Mouse (Mus musculus): ENCODE measurements at regions not wholly inside any gene's neighbourhood (a gene's known extent, or its start where the extent isn't known, plus 50 kb on each side); places are given as distances from the start of the nearest gene placed in this dataset.

GRCm38 (mm10) chr8:95979223-95979622 is 90.9 kb upstream of the Got2 start:
- H3K4me2 ChIP-seq (replicated peaks): no peak overlapping the region
- H3K27me3 ChIP-seq: 0 out of 2 replicates have a peak, but pooled peaks cover 1% of the 10 kb centered on the region
- H3K27ac ChIP-seq (replicated peaks): no peak overlapping the region
- 0 out of 2 replicates have a peak, but pooled peaks cover 3% of the 10 kb centered on the region for H3K4me1 ChIP-seq
- no peak for ATAC-seq (ENCODE audit: insufficient number of reproducible peaks, low FRiP score, low TSS enrichment, low read depth)
- no peak overlapping the region for H3K4me3 ChIP-seq (replicated peaks)
- H3K9me3 ChIP-seq (replicated peaks): no peaks in the 10 kb centered on the region
- WGBS: 47% methylated on average over 6 of the region's 6 CpGs
- H3K36me3 ChIP-seq: no peaks in the 10 kb centered on the region
- no peak overlapping the region for H3K9ac ChIP-seq

DNA sequence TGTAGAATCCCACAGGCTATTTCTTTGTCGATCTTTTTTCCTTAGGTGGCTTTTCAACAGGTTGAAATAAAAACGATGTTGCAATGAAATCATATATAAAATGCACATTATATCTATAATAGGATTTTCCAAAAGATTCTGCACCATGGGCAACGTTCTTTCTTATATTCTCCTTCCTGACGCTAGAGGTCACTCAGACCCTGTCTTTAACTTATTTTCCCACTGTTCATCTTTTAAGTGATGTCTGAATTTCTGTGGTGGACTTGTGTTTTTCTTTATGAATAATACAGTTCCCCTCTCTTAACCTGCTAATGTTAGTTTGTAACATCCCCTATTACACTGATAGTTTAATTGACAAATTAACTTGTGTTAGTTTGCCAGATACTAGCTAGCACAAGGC is 86.5 kb upstream of the Got2 start:
- Histone ChIP-seq H3K4me3 (replicated peaks) (no peak overlapping the region), H3K27me3 (0 out of 2 replicates have a peak, but pooled peaks cover 5% of the 10 kb centered on the region), H3K36me3 (no peaks in the 10 kb centered on the region), H3K9ac (no peak overlapping the region), H3K4me1 (0 out of 2 replicates have a peak, but pooled peaks cover 7% of the 10 kb centered on the region), H3K27ac (replicated peaks) (no peak overlapping the region), H3K4me2 (replicated peaks) (no peak overlapping the region), H3K9me3 (replicated peaks) (no peaks in the 10 kb centered on the region)
- 12% methylated on average over 4 of the region's 4 CpGs for WGBS
- no peak for ATAC-seq (ENCODE audit: insufficient number of reproducible peaks, low FRiP score, low TSS enrichment, low read depth)

DNA sequence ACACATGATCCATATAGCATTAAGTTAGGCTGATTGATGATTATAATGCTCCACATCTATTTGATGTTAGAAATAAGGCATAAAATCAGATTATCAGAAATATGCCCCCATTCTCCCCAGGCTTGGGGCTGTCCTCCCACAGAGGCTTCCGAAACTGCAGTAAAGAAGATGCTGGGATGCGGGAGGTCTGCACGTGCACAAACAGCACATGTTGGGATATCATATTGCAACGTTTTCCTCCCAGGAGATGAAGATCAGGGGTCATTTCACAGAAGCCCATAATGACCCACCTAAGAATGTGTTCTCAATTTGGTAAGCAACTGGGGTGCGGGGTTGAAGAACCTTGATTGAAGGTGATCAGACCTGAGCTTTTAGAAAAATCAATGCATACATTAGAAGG is 85.9 kb upstream of the Got2 start:
- H3K4me2 ChIP-seq (replicated peaks): no peak overlapping the region
- 26% methylated on average over 5 of the region's 5 CpGs for WGBS
- H3K9ac ChIP-seq: no peak overlapping the region
- no peak overlapping the region for H3K4me3 ChIP-seq (replicated peaks)
- ATAC-seq (ENCODE audit: insufficient number of reproducible peaks, low FRiP score, low TSS enrichment, low read depth): no peak
- no peaks in the 10 kb centered on the region for H3K36me3 ChIP-seq
- no peak overlapping the region for H3K27ac ChIP-seq (replicated peaks)
- H3K27me3 ChIP-seq: 0 out of 2 replicates have a peak, but pooled peaks cover 5% of the 10 kb centered on the region
- 0 out of 2 replicates have a peak, but pooled peaks cover 7% of the 10 kb centered on the region for H3K4me1 ChIP-seq
- H3K9me3 ChIP-seq (replicated peaks): no peaks in the 10 kb centered on the region

DNA sequence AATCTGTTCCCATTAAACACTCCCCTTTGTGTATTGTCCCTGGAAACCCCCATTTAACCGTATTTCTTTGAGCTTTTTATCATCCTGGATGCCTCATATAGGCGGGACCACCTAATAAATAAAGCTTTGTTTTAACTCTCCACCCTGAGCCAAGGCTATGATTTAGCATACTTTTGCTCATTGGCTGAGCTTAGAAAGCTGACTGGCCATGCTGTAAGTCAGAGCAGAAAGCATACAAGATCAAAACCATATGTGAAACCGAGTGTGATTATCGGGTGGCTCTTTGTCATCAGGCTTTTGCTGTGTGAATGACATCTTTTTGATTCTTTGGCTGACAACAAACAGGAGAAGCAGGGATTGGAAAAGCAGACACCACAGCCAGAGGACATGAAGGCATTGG is 85.2 kb upstream of the Got2 start:
- no peak; the same call in 1 of the 2 replicates for ATAC-seq (ENCODE audit: insufficient number of reproducible peaks, low FRiP score, low TSS enrichment, low read depth)
- Histone ChIP-seq H3K4me3 (replicated peaks) (no peak overlapping the region), H3K27ac (replicated peaks) (no peak overlapping the region), H3K9me3 (replicated peaks) (no peaks in the 10 kb centered on the region), H3K4me2 (replicated peaks) (peak overlapping the region; percentile 28), H3K9ac (no peak overlapping the region), H3K36me3 (no peaks in the 10 kb centered on the region), H3K27me3 (0 out of 2 replicates have a peak, but pooled peaks cover 5% of the 10 kb centered on the region), H3K4me1 (0 out of 2 replicates have a peak, but pooled peaks cover 7% of the 10 kb centered on the region)
- 20% methylated on average over 4 of the region's 4 CpGs for WGBS

- 91% methylated on average over 6 of the region's 6 CpGs for WGBS
Measured at GRCm38 (mm10) chr8:95968828-95969227, 80.5 kb upstream of the Got2 start.

DNA sequence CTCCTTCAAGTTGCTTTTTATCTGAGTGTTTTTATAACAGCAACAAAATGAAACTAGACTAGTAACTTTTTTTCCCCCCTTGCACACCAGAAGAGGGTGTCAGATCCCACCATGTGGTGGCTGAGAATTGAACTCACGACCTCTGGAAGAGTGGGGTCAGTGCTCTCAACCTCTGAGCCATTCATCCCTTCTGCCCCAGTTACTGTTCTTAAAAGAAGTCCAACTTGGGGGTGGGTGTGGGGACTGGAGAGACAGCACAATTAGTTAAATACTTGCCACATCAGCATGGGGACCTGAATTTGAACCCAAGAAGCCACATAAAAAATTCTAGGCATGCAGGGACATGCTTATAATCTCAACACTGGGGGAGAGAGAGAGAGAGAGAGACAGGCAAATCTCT is 78.1 kb upstream of the Got2 start:
- WGBS: 41% methylated on average over 1 of the region's 1 CpGs
- H3K4me3 ChIP-seq (replicated peaks): no peak overlapping the region
- H3K9me3 ChIP-seq (replicated peaks): no peaks in the 10 kb centered on the region
- no peaks in the 10 kb centered on the region for H3K4me1 ChIP-seq
- H3K27me3 ChIP-seq: no peaks in the 10 kb centered on the region
- no peaks in the 10 kb centered on the region for H3K36me3 ChIP-seq
- no peak for ATAC-seq (ENCODE audit: insufficient number of reproducible peaks, low FRiP score, low TSS enrichment, low read depth)
- H3K27ac ChIP-seq (replicated peaks): no peak overlapping the region
- H3K9ac ChIP-seq: no peak overlapping the region
- H3K4me2 ChIP-seq (replicated peaks): no peak overlapping the region

More at GRCm38 (mm10) chr8:95968828-95969227, 80.5 kb upstream of the Got2 start:
- Histone ChIP-seq H3K36me3 (no peaks in the 10 kb centered on the region), H3K4me2 (replicated peaks) (no peak overlapping the region), H3K27ac (replicated peaks) (no peak overlapping the region), H3K4me3 (replicated peaks) (no peak overlapping the region), H3K27me3 (0 out of 2 replicates have a peak, but pooled peaks cover under 1% of the 10 kb centered on the region), H3K9me3 (replicated peaks) (no peaks in the 10 kb centered on the region), H3K9ac (no peak overlapping the region), H3K4me1 (no peaks in the 10 kb centered on the region)
- no peak for ATAC-seq (ENCODE audit: insufficient number of reproducible peaks, low FRiP score, low TSS enrichment, low read depth)

- no peaks in the 10 kb centered on the region for H3K9me3 ChIP-seq (replicated peaks)
- H3K36me3 ChIP-seq: no peaks in the 10 kb centered on the region
- no peak overlapping the region for H3K27ac ChIP-seq (replicated peaks)
- no peak for ATAC-seq (ENCODE audit: insufficient number of reproducible peaks, low FRiP score, low TSS enrichment, low read depth)
- H3K9ac ChIP-seq: no peak overlapping the region
- no peaks in the 10 kb centered on the region for H3K27me3 ChIP-seq
- WGBS: 14% methylated on average over 10 of the region's 10 CpGs
- H3K4me3 ChIP-seq (replicated peaks): peak overlapping the region; percentile 35
- peak overlapping the region; percentile 44 for H3K4me2 ChIP-seq (replicated peaks)
- no peaks in the 10 kb centered on the region for H3K4me1 ChIP-seq
Measured at GRCm38 (mm10) chr8:95952257-95952656, 63.9 kb upstream of the Got2 start.

DNA sequence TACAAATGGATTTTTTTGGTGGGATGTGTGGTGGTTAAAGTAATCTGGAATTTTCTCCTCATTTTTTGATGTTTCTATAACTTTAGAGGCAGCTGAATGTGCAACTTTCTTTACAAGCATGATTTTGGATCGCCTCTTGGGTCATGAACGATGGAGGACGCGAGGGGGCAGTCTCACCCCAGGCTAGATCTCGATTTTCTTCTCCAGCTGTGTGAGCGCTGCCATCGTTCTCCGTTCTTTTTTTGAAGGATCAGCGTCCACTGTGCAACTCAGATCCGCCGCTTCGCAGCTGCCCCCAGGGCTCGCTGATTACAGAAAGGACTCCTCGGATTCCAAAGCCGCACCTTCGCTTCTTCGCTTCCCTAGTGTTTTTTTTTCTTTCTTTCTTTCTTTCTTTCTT is 63.4 kb upstream of the Got2 start:
- no peaks in the 10 kb centered on the region for H3K9me3 ChIP-seq (replicated peaks)
- H3K9ac ChIP-seq: no peak overlapping the region
- H3K36me3 ChIP-seq: no peaks in the 10 kb centered on the region
- WGBS: 0% methylated on average over 17 of the region's 17 CpGs
- H3K4me3 ChIP-seq (replicated peaks): peak overlapping the region; percentile 35
- peak; percentile 70; the same call in 1 of the 2 replicates for ATAC-seq (ENCODE audit: insufficient number of reproducible peaks, low FRiP score, low TSS enrichment, low read depth)
- peak overlapping the region; percentile 44 for H3K4me2 ChIP-seq (replicated peaks)
- no peaks in the 10 kb centered on the region for H3K27me3 ChIP-seq
- no peaks in the 10 kb centered on the region for H3K4me1 ChIP-seq
- no peak overlapping the region for H3K27ac ChIP-seq (replicated peaks)

All from embryonic facial prominence, embryonic 15.5 days (tissue).